Mouse (Mus musculus): ENCODE data around the gene Enox1. TPM values are rescaled to one million over a fixed set of nuclear protein-coding genes. Genes with fewer than 3 reads are reported as not detected.

The Enox1 gene
- polyA plus RNA-seq, 1 experiment from 2014 or later = 0.58 TPM

GRCm38 (mm10) chr14:77576411-77576810 is 419.8 kb downstream of the Enox1 start:
- WGBS (ENCODE audit: insufficient replicate concordance) = 69% methylated on average over 5 of the region's 5 CpGs
- no peak overlapping the region for H3K27ac ChIP-seq
- no peak overlapping the region for H3K4me3 ChIP-seq
- H3K27me3 ChIP-seq (replicated peaks) = no peaks in the 10 kb centered on the region
- no peaks in the 10 kb centered on the region for H3K36me3 ChIP-seq
- H3K9me3 ChIP-seq (replicated peaks) = no peaks in the 10 kb centered on the region
- no peak overlapping the region for H3K9ac ChIP-seq
- H3K4me1 ChIP-seq = peaks cover 3% of the 10 kb centered on the region; the same call in 1 of the 2 replicates
- ATAC-seq = no peak
- H3K4me2 ChIP-seq = no peak overlapping the region

- H3K9ac ChIP-seq = no peak overlapping the region
- 77% methylated on average over 18 of the region's 18 CpGs for WGBS (ENCODE audit: insufficient replicate concordance)
- no peak overlapping the region for H3K4me3 ChIP-seq
- H3K36me3 ChIP-seq = no peaks in the 10 kb centered on the region
- H3K4me2 ChIP-seq = no peak overlapping the region
- no peak overlapping the region for H3K27ac ChIP-seq
- H3K9me3 ChIP-seq (replicated peaks) = no peaks in the 10 kb centered on the region
- peaks cover 5% of the 10 kb centered on the region; the same call in 1 of the 2 replicates for H3K4me1 ChIP-seq
- no peaks in the 10 kb centered on the region for H3K27me3 ChIP-seq (replicated peaks)
- no peak for ATAC-seq
Observed at GRCm38 (mm10) chr14:77577481-77578251, 421.1 kb downstream of the Enox1 start.

GRCm38 (mm10) chr14:77578355-77578754 is 421.8 kb downstream of the Enox1 start:
- 66% methylated on average over 7 of the region's 7 CpGs for WGBS (ENCODE audit: insufficient replicate concordance)
- no peaks in the 10 kb centered on the region for H3K36me3 ChIP-seq
- no peak for ATAC-seq

GRCm38 (mm10) chr14:77580106-77580936 is 423.8 kb downstream of the Enox1 start:
- Histone ChIP-seq H3K4me1 (peaks cover 5% of the 10 kb centered on the region; the same call in 1 of the 2 replicates), H3K9ac (no peak overlapping the region), H3K4me2 (no peak overlapping the region), H3K27me3 (replicated peaks) (no peaks in the 10 kb centered on the region), H3K4me3 (no peak overlapping the region), H3K27ac (no peak overlapping the region), H3K9me3 (replicated peaks) (no peaks in the 10 kb centered on the region), H3K36me3 (no peaks in the 10 kb centered on the region)
- ATAC-seq = no peak
- 51% methylated on average over 14 of the region's 14 CpGs for WGBS (ENCODE audit: insufficient replicate concordance)

More at GRCm38 (mm10) chr14:77578355-77578754, 421.8 kb downstream of the Enox1 start:
- Histone ChIP-seq H3K4me1 (peaks cover 5% of the 10 kb centered on the region; the same call in 1 of the 2 replicates), H3K9me3 (replicated peaks) (no peaks in the 10 kb centered on the region), H3K9ac (no peak overlapping the region), H3K4me2 (no peak overlapping the region), H3K4me3 (no peak overlapping the region), H3K27me3 (replicated peaks) (no peaks in the 10 kb centered on the region), H3K27ac (no peak overlapping the region)

GRCm38 (mm10) chr14:77580937-77581270 is 424.3 kb downstream of the Enox1 start:
- no peaks in the 10 kb centered on the region for H3K36me3 ChIP-seq
- H3K4me1 ChIP-seq = peaks cover 5% of the 10 kb centered on the region; the same call in 1 of the 2 replicates
- no peaks in the 10 kb centered on the region for H3K9me3 ChIP-seq (replicated peaks)
- WGBS (ENCODE audit: insufficient replicate concordance) = 28% methylated on average over 5 of the region's 5 CpGs
- H3K4me2 ChIP-seq = no peak overlapping the region
- no peak for ATAC-seq
- H3K4me3 ChIP-seq = no peak overlapping the region
- H3K9ac ChIP-seq = no peak overlapping the region
- H3K27me3 ChIP-seq (replicated peaks) = no peaks in the 10 kb centered on the region
- H3K27ac ChIP-seq = no peak overlapping the region

GRCm38 (mm10) chr14:77581616-77582015 is 425.1 kb downstream of the Enox1 start:
- WGBS (ENCODE audit: insufficient replicate concordance) = 69% methylated on average over 6 of the region's 6 CpGs
- no peaks in the 10 kb centered on the region for H3K27me3 ChIP-seq (replicated peaks)
- ATAC-seq = no peak
- H3K4me1 ChIP-seq = peaks cover 5% of the 10 kb centered on the region; the same call in 1 of the 2 replicates
- no peak overlapping the region for H3K4me2 ChIP-seq
- no peaks in the 10 kb centered on the region for H3K9me3 ChIP-seq (replicated peaks)
- H3K4me3 ChIP-seq = no peak overlapping the region
- H3K9ac ChIP-seq = no peak overlapping the region
- no peaks in the 10 kb centered on the region for H3K36me3 ChIP-seq
- H3K27ac ChIP-seq = no peak overlapping the region

- Histone ChIP-seq H3K4me2 (no peak overlapping the region), H3K9ac (no peak overlapping the region), H3K9me3 (replicated peaks) (no peaks in the 10 kb centered on the region), H3K27me3 (replicated peaks) (no peaks in the 10 kb centered on the region), H3K4me3 (no peak overlapping the region), H3K4me1 (peaks cover 5% of the 10 kb centered on the region; the same call in 1 of the 2 replicates), H3K27ac (no peak overlapping the region), H3K36me3 (no peaks in the 10 kb centered on the region)
- WGBS (ENCODE audit: insufficient replicate concordance) = 66% methylated on average over 5 of the region's 5 CpGs
- ATAC-seq = no peak
Observed at GRCm38 (mm10) chr14:77584426-77584825, 427.9 kb downstream of the Enox1 start.

GRCm38 (mm10) chr14:77585031-77585800 is 428.7 kb downstream of the Enox1 start:
- Histone ChIP-seq H3K27me3 (replicated peaks) (no peaks in the 10 kb centered on the region), H3K4me1 (peaks cover 5% of the 10 kb centered on the region; the same call in 1 of the 2 replicates), H3K4me3 (no peak overlapping the region), H3K27ac (no peak overlapping the region), H3K36me3 (no peaks in the 10 kb centered on the region), H3K4me2 (no peak overlapping the region), H3K9ac (no peak overlapping the region), H3K9me3 (replicated peaks) (no peaks in the 10 kb centered on the region)
- no peak for ATAC-seq
- WGBS (ENCODE audit: insufficient replicate concordance) = 62% methylated on average over 11 of the region's 11 CpGs

- H3K27me3 ChIP-seq (replicated peaks) = no peaks in the 10 kb centered on the region
- no peaks in the 10 kb centered on the region for H3K9me3 ChIP-seq (replicated peaks)
- H3K4me2 ChIP-seq = no peak overlapping the region
- H3K4me3 ChIP-seq = no peak overlapping the region
- H3K4me1 ChIP-seq = peaks cover 5% of the 10 kb centered on the region; the same call in 1 of the 2 replicates
- no peak overlapping the region for H3K9ac ChIP-seq
- 73% methylated on average over 5 of the region's 5 CpGs for WGBS (ENCODE audit: insufficient replicate concordance)
- ATAC-seq = no peak
- no peak overlapping the region for H3K27ac ChIP-seq
- H3K36me3 ChIP-seq = no peaks in the 10 kb centered on the region
Observed at GRCm38 (mm10) chr14:77586033-77586432, 429.5 kb downstream of the Enox1 start.

GRCm38 (mm10) chr14:77587182-77587581 is 430.6 kb downstream of the Enox1 start:
- H3K27me3 ChIP-seq (replicated peaks) = no peaks in the 10 kb centered on the region
- H3K4me1 ChIP-seq = no peaks in the 10 kb centered on the region
- 54% methylated on average over 5 of the region's 5 CpGs for WGBS (ENCODE audit: insufficient replicate concordance)
- no peak overlapping the region for H3K4me2 ChIP-seq
- H3K27ac ChIP-seq = no peak overlapping the region
- no peak overlapping the region for H3K4me3 ChIP-seq
- no peak for ATAC-seq
- no peak overlapping the region for H3K9ac ChIP-seq
- H3K36me3 ChIP-seq = no peaks in the 10 kb centered on the region
- H3K9me3 ChIP-seq (replicated peaks) = no peaks in the 10 kb centered on the region

- no peak overlapping the region for H3K27ac ChIP-seq
Observed at GRCm38 (mm10) chr14:77593136-77593838, 436.7 kb downstream of the Enox1 start.

More at GRCm38 (mm10) chr14:77593136-77593838, 436.7 kb downstream of the Enox1 start:
- 0 out of 2 replicates have a peak, but pooled peaks cover 5% of the 10 kb centered on the region for H3K9me3 ChIP-seq (replicated peaks)
- 83% methylated on average over 11 of the region's 11 CpGs for WGBS (ENCODE audit: insufficient replicate concordance)
- no peaks in the 10 kb centered on the region for H3K4me1 ChIP-seq
- H3K4me3 ChIP-seq = no peak overlapping the region
- H3K4me2 ChIP-seq = no peak overlapping the region
- no peak for ATAC-seq
- H3K9ac ChIP-seq = no peak overlapping the region
- H3K27me3 ChIP-seq (replicated peaks) = no peaks in the 10 kb centered on the region
- no peaks in the 10 kb centered on the region for H3K36me3 ChIP-seq

All from liver, embryonic 12.5 days (tissue).